Mouse (Mus musculus) ovary, postnatal 36 days (tissue): Measurements from ENCODE around the gene Acp5.
"Not testable (repeated sequence)": the region's sequence is repeated elsewhere in the genome, so short reads cannot be mapped to it uniquely, and the experiment has no call there.

Source experiments
- DNase-seq: peaks from one replicate; pipeline ENCODE4 v3.0.0; 2022; ENCODE audit warnings: low spot score, mixed read lengths

Gene Acp5

GRCm38 (mm10) chr9:22135644-22136390 is at the start of gene Acp5:
Gene Acp5 (minus strand): TSS chr9:22135711.
- no peak for DNase-seq

GRCm38 (mm10) chr9:22172318-22172717 is 36.8 kb upstream of the Acp5 start:
- DNase-seq, result no peak

GRCm38 (mm10) chr9:22169327-22169726 is 33.8 kb upstream of the Acp5 start:
- DNase-seq, result no peak

- DNase-seq, result no peak
These were observed 32.2 kb upstream of the Acp5 start for GRCm38 (mm10) chr9:22167751-22168150.

GRCm38 (mm10) chr9:22166686-22167085 is 31.2 kb upstream of the Acp5 start:
- DNase-seq, result no peak

- DNase-seq, result no peak
These were observed 30.5 kb upstream of the Acp5 start for GRCm38 (mm10) chr9:22165964-22166363.

GRCm38 (mm10) chr9:22164711-22165668 is 29.5 kb upstream of the Acp5 start:
- DNase-seq, result peak; percentile 40

GRCm38 (mm10) chr9:22162912-22163311 is 27.4 kb upstream of the Acp5 start:
- DNase-seq, result no peak

GRCm38 (mm10) chr9:22162305-22162704 is 26.8 kb upstream of the Acp5 start:
- no peak for DNase-seq

GRCm38 (mm10) chr9:22161299-22161698 is 25.8 kb upstream of the Acp5 start:
- no peak for DNase-seq

GRCm38 (mm10) chr9:22157516-22158265 is 22.2 kb upstream of the Acp5 start:
- no peak for DNase-seq

GRCm38 (mm10) chr9:22156497-22157245 is 21.2 kb upstream of the Acp5 start, which contains the start of gene Pigyl:
Gene Pigyl (plus strand): TSS chr9:22156846.
- DNase-seq, result peak; percentile 98

GRCm38 (mm10) chr9:22155614-22156013 is 20.1 kb upstream of the Acp5 start:
- peak; percentile 32 for DNase-seq

- DNase-seq, result no peak
These were observed 18.3 kb upstream of the Acp5 start for GRCm38 (mm10) chr9:22153810-22154209.

- DNase-seq, result no peak
These were observed 15.4 kb upstream of the Acp5 start for GRCm38 (mm10) chr9:22150946-22151345.

GRCm38 (mm10) chr9:22150249-22150693 is 14.8 kb upstream of the Acp5 start:
- DNase-seq, result not testable (repeated sequence)

- DNase-seq, result no peak
These were observed 14.1 kb upstream of the Acp5 start for GRCm38 (mm10) chr9:22149426-22150248.

GRCm38 (mm10) chr9:22144304-22144965 is 8.9 kb upstream of the Acp5 start:
- DNase-seq, result no peak

- peak; percentile 83 for DNase-seq
These were observed 7.9 kb upstream of the Acp5 start for GRCm38 (mm10) chr9:22143108-22144037.
